Mouse (Mus musculus) thymus, postnatal 0 days (tissue): ENCODE results near the gene Marveld1. TPM values are rescaled to one million over a fixed set of nuclear protein-coding genes. Genes with fewer than 3 reads are reported as not detected.
A peak's percentile ranks its signal among the peaks of the same experiment; 100 is the strongest.

ENCODE experiments used
- DNase-seq: peaks from one replicate; pipeline ENCODE4 v3.0.0-alpha.2; 2015; ENCODE audit warnings: low spot score
- polyA plus RNA-seq: library from polyadenylated mRNA; unstranded; fragments of >200 nt; fragmentation: Nextera tagmentation; extraction: Ambion mirVana; gene quantifications from 2 replicates; pipeline ENCODE4 v1.2.1, GENCODE M21; 2015

The Marveld1 gene
- polyA plus RNA-seq, 1 experiment from 2014 or later = 5.3 TPM

- peak; percentile 97 for DNase-seq
Observed at GRCm38 (mm10) chr19:42170025-42170969, 23.1 kb downstream of the Marveld1 start.

GRCm38 (mm10) chr19:42176841-42177240 lies 29.6 kb downstream of the Marveld1 start:
- no peak for DNase-seq

- DNase-seq = no peak
Observed at GRCm38 (mm10) chr19:42177461-42177860, 30.3 kb downstream of the Marveld1 start.

GRCm38 (mm10) chr19:42179356-42179755 lies 32.2 kb downstream of the Marveld1 start:
- DNase-seq = no peak

- no peak for DNase-seq
Observed at GRCm38 (mm10) chr19:42182673-42183072, 35.5 kb downstream of the Marveld1 start.

- no peak for DNase-seq
Observed at GRCm38 (mm10) chr19:42189735-42190134, 42.5 kb downstream of the Marveld1 start.

GRCm38 (mm10) chr19:42190494-42190893 lies 43.3 kb downstream of the Marveld1 start:
- DNase-seq = peak; percentile 34

GRCm38 (mm10) chr19:42193311-42193710 lies 46.1 kb downstream of the Marveld1 start:
- DNase-seq = no peak

GRCm38 (mm10) chr19:42196378-42196777 lies 49.2 kb downstream of the Marveld1 start:
- no peak for DNase-seq

GRCm38 (mm10) chr19:42197066-42197465 lies 49.9 kb downstream of the Marveld1 start:
- DNase-seq = no peak

- DNase-seq = no peak
Observed at GRCm38 (mm10) chr19:42198026-42198425, 50.8 kb downstream of the Marveld1 start.

Other genes starting within 250 kb of the Marveld1 start
- 251 and 275 TPM in 2 replicates for gene Pgam1, start 235.5 kb upstream of the Marveld1 start, polyA plus RNA-seq
- gene Exosc1, start 214.0 kb upstream of the Marveld1 start, polyA plus RNA-seq = 86.9 and 90.8 TPM in 2 replicates
- 67.3 and 67.8 TPM in 2 replicates for gene Zdhhc16, start 213.9 kb upstream of the Marveld1 start, polyA plus RNA-seq
- 28.0 and 31.2 TPM in 2 replicates for gene Mms19, start 166.2 kb upstream of the Marveld1 start, polyA plus RNA-seq
- 15.4 and 16.0 TPM in 2 replicates for gene Ubtd1, start 165.6 kb upstream of the Marveld1 start, polyA plus RNA-seq
- 0.21 TPM in 1 of 2 replicates, not detected in the other for gene Ankrd2, start 111.4 kb upstream of the Marveld1 start, polyA plus RNA-seq
- gene Hoga1, start 101.8 kb upstream of the Marveld1 start, polyA plus RNA-seq = 0.77 and 1.4 TPM in 2 replicates
- not detected in 2 replicates for gene 4933411K16Rik, start 95.2 kb upstream of the Marveld1 start, polyA plus RNA-seq
- 1.8 and 2.2 TPM in 2 replicates for gene Morn4, start 61.0 kb upstream of the Marveld1 start, polyA plus RNA-seq
- gene Pi4k2a, start 56.9 kb upstream of the Marveld1 start, polyA plus RNA-seq = 20.1 and 23.3 TPM in 2 replicates
- gene Avpi1, start 18.3 kb upstream of the Marveld1 start, polyA plus RNA-seq = 20.6 and 21.3 TPM in 2 replicates
- 26.7 and 31.4 TPM in 2 replicates for gene Zfyve27, start 16.6 kb downstream of the Marveld1 start, polyA plus RNA-seq
- 0.36 and 0.49 TPM in 2 replicates for gene Sfrp5, start 54.9 kb downstream of the Marveld1 start, polyA plus RNA-seq
- gene Golga7b, start 100.2 kb downstream of the Marveld1 start, polyA plus RNA-seq = 0.39 and 0.52 TPM in 2 replicates